Mouse (Mus musculus) liver, postnatal 0 days (tissue): ENCODE measurements at regions not wholly inside any gene's neighbourhood (a gene's known extent, or its start where the extent isn't known, plus 50 kb on each side); places are given as distances from the start of the nearest gene placed in this dataset.

ENCODE experiments used
- CTCF ChIP-seq: sonication (generic); IDR thresholded peaks from 2 replicates; pipeline ENCODE4 v1.5.1; 2016; ENCODE audit warnings: antibody characterized with exemption, low read depth
- EP300 ChIP-seq: IDR thresholded peaks from 2 replicates; pipeline ENCODE4 v1.6.1; 2016; ENCODE audit warnings: antibody characterized with exemption, low read depth, mild to moderate bottlenecking

- TF ChIP-seq CTCF, result no peak
- no peak for TF ChIP-seq EP300
Observed at GRCm38 (mm10) chr14:14490501-14490900, 89.4 kb downstream of the Olfr721-ps1 start.
